Mouse (Mus musculus): ENCODE measurements at regions not wholly inside any gene's neighbourhood (a gene's known extent, or its start where the extent isn't known, plus 50 kb on each side); places are given as distances from the start of the nearest gene placed in this dataset.

DNA sequence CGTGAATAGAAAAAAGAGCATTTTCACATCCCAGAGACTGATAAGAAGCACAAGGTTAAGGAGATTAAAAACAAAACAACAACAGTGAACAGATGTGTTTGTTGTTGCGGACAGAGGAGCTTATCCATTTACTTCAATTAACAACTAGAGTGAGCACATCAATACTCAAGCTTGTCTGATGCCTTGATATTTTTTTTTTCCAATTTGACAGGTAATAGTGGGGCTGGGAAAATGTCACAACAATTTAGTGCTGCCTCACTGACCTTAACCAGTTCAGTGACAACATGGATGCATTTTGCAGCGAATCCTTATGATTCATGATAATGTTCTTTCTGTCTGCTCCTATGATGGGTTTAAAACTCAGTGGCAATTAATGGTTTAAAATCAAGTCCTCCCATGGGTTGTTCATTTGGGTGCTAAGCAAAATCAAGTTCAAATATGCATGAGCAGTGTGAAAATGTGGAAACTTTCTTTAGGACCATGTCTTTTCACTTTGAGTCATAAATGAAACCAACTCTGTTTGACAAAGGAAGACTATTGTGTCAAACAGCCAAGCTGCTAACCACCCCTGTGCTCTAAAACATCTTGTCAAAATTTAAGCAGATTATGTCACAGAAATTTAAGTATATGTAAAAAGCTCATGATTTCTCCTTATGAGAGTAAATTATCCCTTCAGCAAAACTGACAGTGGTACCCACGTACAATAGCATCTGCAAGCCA lies 641.0 kb downstream of the Car8 start:
- no peak for DNase-seq

- no peak for DNase-seq
Measured at GRCm38 (mm10) chr4:7596116-7596515, 642.7 kb downstream of the Car8 start.

DNA sequence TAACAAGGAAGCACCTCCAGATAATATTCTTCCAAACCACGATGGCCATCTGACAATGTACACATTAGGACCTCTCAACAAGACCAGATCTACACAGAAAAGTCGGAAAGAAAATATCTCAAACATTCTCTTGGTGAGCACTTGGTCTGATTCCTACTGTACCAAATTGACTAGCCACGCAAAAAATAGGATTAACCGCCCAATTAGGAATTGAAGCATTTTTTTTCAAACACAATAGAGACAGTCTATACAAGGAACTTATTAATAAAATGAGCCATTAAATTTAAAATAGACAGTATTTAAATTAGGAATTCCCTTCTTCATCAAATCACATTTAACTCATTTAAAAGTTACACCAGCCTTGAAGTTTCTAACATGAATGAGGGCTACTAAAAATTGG lies 655.0 kb downstream of the Car8 start:
- DNase-seq = no peak

DNA sequence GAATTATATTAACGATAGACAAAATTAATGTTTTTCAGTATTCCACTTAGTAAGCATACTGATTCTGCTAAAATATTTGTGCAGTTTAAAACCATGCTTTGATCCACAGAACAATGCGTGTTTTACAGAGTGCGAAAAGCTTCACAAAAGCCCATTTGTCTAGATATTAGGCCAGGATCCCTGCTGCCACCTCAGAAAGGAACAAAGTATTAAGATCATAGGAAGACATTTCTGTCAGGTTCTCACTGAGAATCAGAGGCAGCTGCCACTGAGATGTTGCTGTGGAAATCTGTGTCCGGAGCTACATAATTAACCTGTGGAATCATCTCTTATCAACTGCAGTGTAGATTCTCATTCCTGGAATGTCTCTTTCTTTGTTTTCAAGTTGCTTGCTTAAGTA lies 656.9 kb downstream of the Car8 start:
- no peak for DNase-seq

DNA sequence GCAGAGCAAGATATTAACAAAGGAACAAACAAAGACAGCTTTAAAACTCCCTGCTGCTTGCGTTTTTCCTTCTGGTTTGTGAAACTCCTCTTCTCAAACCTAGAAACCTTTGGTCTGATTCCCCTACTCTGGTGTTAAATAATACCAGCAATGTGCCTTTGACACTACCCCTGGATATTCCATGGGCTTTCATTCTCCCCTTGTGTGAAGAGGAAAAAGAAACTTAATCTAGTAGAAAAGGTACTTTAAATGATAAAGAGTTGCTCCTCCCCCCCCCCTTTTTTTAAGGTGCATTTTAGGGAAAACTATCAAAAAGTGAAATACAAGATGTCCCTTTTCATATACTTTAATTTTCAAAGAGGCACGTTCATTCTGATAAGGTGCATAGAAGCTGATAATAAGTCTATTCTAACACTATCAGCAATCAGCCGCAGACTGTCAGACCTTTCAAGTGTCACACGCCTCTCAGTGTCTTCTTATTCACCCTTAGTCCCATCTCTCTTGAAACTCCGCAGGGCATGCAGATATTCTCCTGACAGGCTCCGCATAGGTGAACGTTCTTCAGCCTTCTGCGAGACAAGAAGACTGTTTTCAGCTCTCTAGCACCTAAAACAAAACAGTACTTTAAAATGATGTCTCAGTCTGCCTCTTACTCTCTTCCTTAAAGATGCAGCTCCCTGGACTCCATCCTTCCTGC lies 657.5 kb downstream of the Car8 start:
- DNase-seq = no peak

DNA sequence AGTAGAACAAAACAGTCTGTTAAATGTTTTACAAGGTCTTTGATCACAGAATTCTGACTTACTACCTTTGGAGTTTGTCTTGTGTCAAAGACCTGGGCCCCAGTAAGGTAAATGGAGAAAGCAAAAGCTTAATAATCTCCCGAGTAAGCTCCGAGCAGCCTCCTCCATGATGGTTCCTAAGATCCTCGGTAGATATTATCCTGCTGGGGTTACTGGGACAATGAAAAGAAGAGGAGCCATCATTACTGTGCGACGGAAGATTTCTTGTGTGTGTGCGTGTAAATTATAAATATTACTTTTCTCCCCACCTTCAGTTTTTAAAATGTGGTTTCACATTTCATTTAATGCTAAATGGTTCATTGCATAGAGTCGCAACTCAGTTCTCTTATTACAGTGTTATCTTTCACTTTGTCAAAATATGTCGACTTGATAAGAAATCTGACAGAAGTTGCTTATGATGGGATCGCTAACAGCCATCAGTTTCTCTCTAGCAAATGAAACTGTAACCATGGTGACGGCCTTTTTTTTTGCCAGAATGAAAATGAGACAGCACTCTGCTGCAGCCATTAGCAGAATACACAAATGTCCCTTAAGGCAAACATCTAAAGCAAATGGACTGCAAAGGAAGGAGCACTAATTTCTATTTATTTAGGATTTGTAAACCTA lies 658.2 kb downstream of the Car8 start:
- DNase-seq = no peak

DNA sequence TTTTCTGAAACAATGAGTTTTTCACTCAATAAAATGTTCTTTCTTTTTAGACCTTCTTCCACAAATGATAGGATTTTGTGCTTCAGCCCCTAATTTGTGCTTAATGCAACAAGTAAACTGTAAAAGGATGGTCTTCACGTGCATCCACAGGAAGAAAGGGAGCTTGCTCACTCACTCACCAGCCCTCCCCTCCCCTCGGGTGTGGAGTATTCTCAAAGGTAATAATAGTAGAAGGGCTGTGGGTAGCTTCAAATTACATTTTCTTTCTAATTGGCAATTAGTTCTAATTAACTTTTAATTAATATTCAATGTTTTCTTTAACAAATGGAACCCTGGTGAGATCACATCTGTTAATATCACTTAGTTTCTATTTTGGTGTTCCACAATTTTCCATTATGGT lies 664.8 kb downstream of the Car8 start:
- no peak for DNase-seq

DNA sequence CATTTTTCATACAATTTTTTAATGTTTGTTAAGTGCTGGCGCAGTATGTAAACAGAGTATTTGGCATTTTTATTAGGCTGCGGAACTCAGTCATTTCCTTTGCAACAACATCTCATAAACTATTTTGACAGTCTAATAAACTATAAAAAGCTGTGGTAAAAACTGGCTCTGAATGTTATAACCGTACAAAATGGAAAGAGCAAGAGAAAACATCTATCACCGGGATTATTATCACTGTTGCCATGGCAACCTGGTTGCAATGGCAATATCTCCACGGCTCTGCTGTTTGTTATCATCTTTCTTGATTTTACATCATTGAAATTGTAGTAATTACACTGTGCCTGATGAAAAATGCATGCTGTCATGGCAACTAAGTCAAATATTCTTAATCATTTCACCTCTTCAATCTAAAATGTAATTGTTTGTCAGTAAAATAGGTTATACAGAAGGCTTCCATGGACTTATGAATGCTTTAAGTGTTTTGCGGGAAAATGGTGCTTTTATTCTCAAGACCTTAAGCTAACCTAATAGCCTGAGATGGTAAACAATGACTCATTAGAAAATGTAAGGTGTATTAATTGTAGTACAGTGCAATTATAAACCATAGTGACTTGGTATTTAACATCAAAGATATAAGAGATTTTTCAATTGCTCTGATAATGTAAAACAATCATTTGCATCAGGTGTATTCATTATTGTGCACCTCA lies 671.0 kb downstream of the Car8 start:
- DNase-seq = no peak

DNA sequence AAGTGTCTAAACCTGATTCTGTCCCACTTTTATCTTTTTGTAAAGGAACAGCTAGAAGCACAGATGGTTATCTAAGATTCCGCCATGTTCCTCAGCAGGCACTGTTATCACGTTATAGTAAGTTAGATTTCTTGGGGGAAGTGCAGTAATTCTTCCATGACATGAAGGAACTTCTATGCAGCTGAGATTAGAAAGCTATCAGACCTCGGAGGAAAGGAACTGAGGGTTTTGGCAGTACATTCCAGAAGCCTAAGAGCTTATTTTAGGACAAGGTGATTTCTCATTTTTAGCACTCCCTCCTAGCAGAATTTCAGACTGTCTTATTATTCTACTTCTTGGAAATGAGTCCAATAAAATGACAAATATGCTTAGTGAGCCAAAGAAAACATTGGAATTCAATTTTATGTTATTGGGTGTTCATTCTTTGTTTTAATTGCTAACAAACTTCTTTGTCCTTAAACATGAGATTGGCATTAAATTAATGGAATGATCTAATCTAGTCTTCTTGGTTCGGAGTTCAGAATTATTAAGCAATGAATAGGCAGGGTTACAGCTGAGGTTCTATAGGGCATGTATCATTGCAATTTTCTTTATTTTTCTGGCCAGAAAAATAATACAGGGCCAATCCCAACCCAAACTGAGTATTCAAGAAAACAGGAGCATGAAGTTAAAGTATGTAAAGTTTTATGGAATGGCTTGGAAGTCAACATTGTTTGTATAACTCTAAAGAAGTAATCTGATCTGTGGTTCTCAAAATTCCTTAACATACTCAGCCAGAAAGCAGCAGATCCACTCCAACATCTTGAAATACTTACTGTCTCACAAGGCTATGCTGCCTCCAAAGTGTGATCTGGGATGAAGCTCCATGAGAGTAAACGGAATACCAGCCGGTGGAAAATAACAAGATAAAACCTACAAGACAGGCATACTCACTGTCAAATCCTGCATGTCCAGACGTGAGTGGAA lies 678.7 kb downstream of the Car8 start:
- DNase-seq = no peak

- DNase-seq = no peak
Measured at GRCm38 (mm10) chr4:7558721-7559120, 680.1 kb downstream of the Car8 start.

DNA sequence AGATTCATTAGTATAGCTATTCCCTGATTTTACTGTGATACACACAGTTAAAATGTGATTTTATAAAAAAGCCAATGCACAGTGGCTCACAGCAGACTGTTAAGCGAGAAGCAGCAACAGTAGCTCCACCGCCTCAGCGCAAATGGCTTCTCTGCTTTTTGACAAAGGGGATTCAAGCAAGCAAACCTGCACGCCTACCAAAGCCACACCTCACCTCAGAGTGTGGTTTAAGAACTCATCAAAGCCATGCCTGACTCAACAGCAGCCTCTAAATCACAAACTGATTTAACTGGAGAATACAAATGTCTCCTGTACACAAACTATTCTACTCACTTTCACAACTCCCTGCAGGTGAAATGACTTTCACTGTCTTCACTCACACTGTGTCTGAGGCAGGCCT lies 704.5 kb downstream of the Car8 start:
- no peak for DNase-seq

DNA sequence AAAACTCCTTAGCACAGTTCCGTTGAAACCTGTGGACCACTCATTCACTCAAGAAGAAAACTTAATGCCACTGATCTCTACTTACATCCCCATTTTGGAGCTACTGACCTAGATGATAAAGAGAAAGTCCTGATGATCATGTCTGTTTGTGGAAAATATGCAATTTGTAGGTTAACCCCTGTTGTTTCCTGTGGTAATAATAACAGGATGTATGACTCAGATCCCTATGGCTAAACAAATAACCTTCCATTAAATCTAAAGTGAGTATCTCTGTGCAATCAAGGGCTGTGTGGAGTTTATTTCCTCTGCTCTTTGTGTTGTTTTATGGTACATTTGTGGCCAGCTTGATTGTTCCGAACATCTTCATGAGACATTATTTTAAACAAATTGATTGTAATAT lies 711.1 kb downstream of the Car8 start:
- DNase-seq = no peak

DNA sequence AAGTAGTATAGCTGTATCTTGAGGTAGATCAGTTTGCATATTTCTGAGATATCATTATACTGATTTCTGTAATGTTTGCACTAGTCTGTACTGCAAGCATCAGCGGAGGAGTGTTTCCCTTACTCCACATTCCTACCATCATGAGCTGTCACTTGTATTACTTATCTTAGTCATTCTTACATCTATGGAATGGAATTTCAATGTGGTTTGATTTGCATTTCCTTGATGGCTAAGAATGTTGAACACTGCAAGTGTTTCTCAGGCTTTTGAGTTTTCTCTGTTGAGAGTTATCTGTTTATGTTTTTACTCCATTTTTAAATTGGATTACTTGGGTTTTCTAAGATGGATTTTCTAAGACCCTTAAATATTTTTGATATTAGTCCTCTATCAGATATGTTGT lies 725.8 kb downstream of the Car8 start:
- no peak for DNase-seq

- no peak for DNase-seq
Measured at GRCm38 (mm10) chr4:7485552-7485951, 753.3 kb downstream of the Car8 start.

DNA sequence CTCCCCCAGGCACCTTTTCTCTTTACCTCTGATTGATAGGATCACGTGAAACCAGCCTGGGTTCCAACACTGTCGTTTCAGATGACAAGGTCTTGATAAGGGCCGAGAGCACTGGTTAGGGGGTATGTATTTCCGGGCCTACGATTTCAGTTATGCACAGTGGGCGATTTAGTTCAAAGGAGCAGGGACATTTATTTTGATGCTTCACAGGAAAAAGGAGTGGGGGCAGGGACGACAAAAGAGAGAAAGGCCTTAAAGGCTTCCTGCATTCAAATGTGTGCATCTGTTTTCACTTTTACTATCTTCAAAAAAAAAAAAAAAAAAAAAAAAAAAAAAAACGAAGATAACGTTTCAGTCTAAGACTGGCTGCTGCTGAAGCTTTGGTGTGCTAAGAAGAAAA lies 783.7 kb downstream of the Car8 start:
- DNase-seq = no peak

- DNase-seq = no peak
Measured at GRCm38 (mm10) chr4:7452678-7453077, 786.2 kb downstream of the Car8 start.

- DNase-seq = no peak
Measured at GRCm38 (mm10) chr4:7450991-7451390, 787.9 kb downstream of the Car8 start.

DNA sequence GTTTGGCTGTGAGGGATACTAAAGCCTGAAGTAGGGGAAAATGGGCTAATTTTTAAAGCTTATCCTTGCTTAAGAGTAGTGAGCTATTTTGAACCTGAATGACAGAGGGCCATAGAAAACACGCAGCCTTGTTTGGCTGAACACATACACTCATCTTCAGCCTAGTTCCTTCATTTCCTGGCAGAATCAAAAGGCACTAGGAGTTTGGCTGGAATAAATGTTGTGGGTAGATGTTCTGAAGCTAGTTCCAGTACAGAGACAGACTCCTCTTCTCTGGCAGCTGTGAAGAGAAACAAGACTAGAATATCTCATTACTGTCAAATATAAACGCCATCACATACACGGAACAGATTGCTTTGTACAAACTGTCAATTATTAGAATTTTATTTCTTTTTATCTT lies 809.5 kb downstream of the Car8 start:
- no peak for DNase-seq

- DNase-seq = no peak
Measured at GRCm38 (mm10) chr4:7424081-7424480, 814.8 kb downstream of the Car8 start.

DNA sequence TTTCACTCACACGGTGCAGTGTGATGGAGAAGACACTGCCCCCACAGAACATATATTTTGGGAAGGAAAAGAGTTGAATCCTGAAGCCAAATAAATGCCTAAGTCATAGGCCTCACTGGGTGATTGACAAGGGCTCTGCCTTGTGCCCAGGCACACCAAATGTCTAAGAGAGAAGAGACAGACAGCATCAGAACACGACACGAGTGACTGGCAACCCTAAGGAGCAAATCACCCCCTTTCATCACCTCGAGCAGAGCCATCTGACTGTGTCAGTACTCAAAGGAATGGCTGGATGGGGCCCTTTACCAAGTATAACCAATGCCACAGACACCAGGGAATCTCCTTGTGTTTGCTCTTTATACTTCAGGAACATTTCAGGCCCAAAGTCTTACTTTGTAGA lies 815.6 kb downstream of the Car8 start:
- no peak for DNase-seq

DNA sequence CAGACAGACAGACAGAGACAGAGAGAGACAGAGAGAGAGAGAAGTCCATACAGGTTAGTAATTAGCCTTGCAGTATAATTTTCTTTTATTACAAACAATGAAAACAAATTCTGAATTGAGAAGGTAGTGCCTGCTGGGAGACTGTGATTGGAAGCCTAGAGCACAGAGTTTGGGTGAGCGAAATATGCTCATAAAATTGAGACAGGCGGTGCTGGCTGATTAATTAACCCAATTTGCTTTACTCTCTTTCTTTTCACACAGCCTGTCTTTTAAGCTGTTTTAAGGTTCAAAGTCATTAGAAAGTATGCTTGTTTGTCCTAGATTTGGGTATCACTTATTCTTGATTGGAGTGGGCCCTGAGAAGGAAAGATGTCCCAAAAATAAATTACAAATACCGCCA lies 816.1 kb downstream of the Car8 start:
- DNase-seq = no peak

DNA sequence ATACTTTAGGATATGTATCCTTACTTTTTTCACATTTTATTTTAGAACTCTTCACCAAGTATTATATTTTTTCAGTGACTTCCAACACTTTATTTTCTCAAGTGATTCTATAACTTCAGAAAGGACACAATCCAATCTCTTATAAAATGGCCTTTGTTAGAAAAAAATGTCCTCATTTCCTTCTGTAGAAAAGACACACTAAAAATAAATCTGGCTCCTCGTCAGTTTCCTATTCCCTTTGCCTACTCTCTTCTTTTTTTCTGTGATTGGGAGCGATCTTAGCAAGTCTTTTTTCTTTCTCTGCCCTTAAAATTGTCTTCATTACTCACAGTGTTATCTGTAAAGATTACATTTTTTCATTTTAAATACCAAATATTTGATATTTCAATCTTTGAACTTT lies 824.5 kb downstream of the Car8 start:
- no peak for DNase-seq

- DNase-seq = no peak
Measured at GRCm38 (mm10) chr4:7392696-7393095, 846.1 kb downstream of the Car8 start.

Data from cerebellum, adult 9-11 months (tissue).